Mouse (Mus musculus) midbrain, embryonic 15.5 days (tissue): Measurements from ENCODE around the gene Zfp169. TPM values are rescaled to one million over a fixed set of nuclear protein-coding genes. Genes with fewer than 3 reads are reported as not detected.

Source experiments
- microRNA counts: library from miRNA; unstranded; fragments of <30 nt; microRNA quantifications from one replicate; lab custom pipeline; 2016
- microRNA-seq: library from miRNA; unstranded; fragments of <30 nt; microRNA quantifications from one replicate; pipeline ENCODE4, GENCODE M21; 2016
- polyA plus RNA-seq: library from polyadenylated mRNA; unstranded; fragments of >200 nt; fragmentation: Nextera tagmentation; extraction: Ambion mirVana; gene quantifications from 2 replicates; pipeline ENCODE4 v1.2.1, GENCODE M21; 2015

The Zfp169 gene
- polyA plus RNA-seq, 1 experiment from 2014 or later, result 8.7 TPM

MicroRNAs encoded within 50 kb of the gene (microRNA counts, 519-probe panel; counts per million panel counts)
- microRNA mmu-let-7a (lab: Ali Mortazavi, UCI) (4,657 counts per million, percentile 96 among the panel's probes with 10 or more counts), microRNA mmu-let-7d (lab: Ali Mortazavi, UCI) (4,520 counts per million, percentile 95 among the panel's probes with 10 or more counts), microRNA mmu-let-7f (lab: Ali Mortazavi, UCI) (3,997 counts per million, percentile 89 among the panel's probes with 10 or more counts)

Small RNA genes within 50 kb of the gene (microRNA-seq; reads per million reads assigned to microRNA genes)
- gene Gm24111 (not detected), gene Mirlet7a-1 (265 reads per million, percentile 65 among the genes with 10 or more reads in this experiment), gene Mirlet7d (6,276 reads per million, percentile 93 among the genes with 10 or more reads in this experiment), gene Mirlet7f-1 (not detected)

Other genes with a start within 250 kb of the Zfp169 start
- gene A830005F24Rik, start 119 bp upstream of the Zfp169 start, polyA plus RNA-seq, result 3.6 TPM in 2 replicates
- gene Ptpdc1, start 112.2 kb upstream of the Zfp169 start, polyA plus RNA-seq, result 16.1 and 18.6 TPM in 2 replicates
- gene Barx1, start 149.5 kb upstream of the Zfp169 start, polyA plus RNA-seq, result not detected in 2 replicates